Mouse (Mus musculus) myocyte (in vitro differentiated cells): ENCODE measurements around the gene Gm10228.

Experiments
- POLR2A ChIP-seq: IDR thresholded peaks from one replicate; pipeline ENCODE4 v1.6.1; 2011; ENCODE audit warnings: low read depth, mild to moderate bottlenecking, control low read depth, moderate library complexity; ENCODE audit not compliant: insufficient read length
- TCF12 ChIP-seq: IDR thresholded peaks from one replicate; pipeline ENCODE4 v1.6.1; 2011; ENCODE audit warnings: mild to moderate bottlenecking, control low read depth; ENCODE audit not compliant: poor library complexity, insufficient read depth, severe bottlenecking

- TF ChIP-seq POLR2A = no peak
- TF ChIP-seq TCF12 = no peak
Measured at GRCm38 (mm10) chr16:89010659-89011058, 30.6 kb downstream of the Gm10228 start, which contains the start of gene Krtap22-2.
